Mouse (Mus musculus) myocyte (in vitro differentiated cells): Measurements from ENCODE around the gene Bmper.

ENCODE experiments used
- MAX ChIP-seq: IDR thresholded peaks from one replicate; pipeline ENCODE4 v1.6.1; 2011; ENCODE audit warnings: low read depth, mild to moderate bottlenecking, control low read depth
- MYOG ChIP-seq, 3 experiments: IDR thresholded peaks; one replicate each; pipeline ENCODE4 v1.6.1; 2011; ENCODE audit warnings: control low read depth in 2 of 3, low read depth in 2 of 3, mild to moderate bottlenecking in 2 of 3; ENCODE audit not compliant: insufficient read length in 2 of 3, control insufficient read depth in 1 of 3, insufficient read depth in 1 of 3
- POLR2A ChIP-seq: IDR thresholded peaks from one replicate; pipeline ENCODE4 v1.6.1; 2011; ENCODE audit warnings: low read depth, mild to moderate bottlenecking, control low read depth, moderate library complexity; ENCODE audit not compliant: insufficient read length
- SRF ChIP-seq: IDR thresholded peaks from one replicate; pipeline ENCODE4 v1.6.1; 2011; ENCODE audit warnings: low read depth; ENCODE audit not compliant: control insufficient read depth, insufficient read length
- TCF12 ChIP-seq: IDR thresholded peaks from one replicate; pipeline ENCODE4 v1.6.1; 2011; ENCODE audit warnings: mild to moderate bottlenecking, control low read depth; ENCODE audit not compliant: poor library complexity, insufficient read depth, severe bottlenecking
- USF1 ChIP-seq: IDR thresholded peaks from one replicate; pipeline ENCODE4 v1.6.1; 2011; ENCODE audit warnings: low read depth, mild to moderate bottlenecking, control low read depth, moderate library complexity

DNA sequence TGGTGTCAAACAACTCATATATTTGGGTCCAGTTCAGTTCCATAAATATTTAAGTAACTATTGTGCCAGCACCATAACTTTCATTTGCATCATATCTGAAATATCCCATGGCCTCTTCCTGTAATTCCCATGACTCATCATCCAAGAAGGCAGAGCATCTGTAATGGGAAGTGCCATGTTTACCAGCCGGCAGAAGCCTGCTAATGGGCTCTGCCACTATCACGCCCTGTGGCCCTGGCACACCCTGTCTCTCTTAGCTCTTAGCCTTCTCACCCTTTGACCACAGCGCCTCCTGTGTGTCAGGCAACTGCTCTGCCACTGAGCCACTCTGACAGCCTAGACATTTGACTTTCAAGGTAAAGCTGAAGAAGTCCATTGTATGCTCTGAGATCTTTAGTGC is 3.1 kb upstream of the Bmper start:
- TF ChIP-seq TCF12 (no peak), MYOG (IDR thresholded peaks at IDR 0.05; ENCODE audit: control insufficient read depth in 1 of 3, insufficient read depth in 1 of 3, insufficient read length in 2 of 3, low read depth in 2 of 3) (peak in 1 of 3 experiments; percentile 36), MAX (no peak), POLR2A (no peak), SRF (no peak), USF1 (no peak)
